Mouse (Mus musculus) monocyte, adult 2 months (primary cell): ENCODE measurements around the gene Dnajc1.

Experiments used
- DNase-seq, 2 experiments: peaks; one replicate each; pipeline ENCODE4 v3.0.0; 2022; ENCODE audit warnings: low spot score in 2 of 2, low read depth in 1 of 2

The Dnajc1 gene

GRCm38 (mm10) chr2:18392331-18393021 lies at the start of gene Dnajc1:
Dnajc1 (minus strand) TSS chr2:18392830.
- DNase-seq, result peak; percentile 50 to 67

GRCm38 (mm10) chr2:18441871-18442270 lies 49.2 kb upstream of the Dnajc1 start:
- no peak for DNase-seq

GRCm38 (mm10) chr2:18415242-18415641 lies 22.6 kb upstream of the Dnajc1 start:
- DNase-seq, result no peak

DNA sequence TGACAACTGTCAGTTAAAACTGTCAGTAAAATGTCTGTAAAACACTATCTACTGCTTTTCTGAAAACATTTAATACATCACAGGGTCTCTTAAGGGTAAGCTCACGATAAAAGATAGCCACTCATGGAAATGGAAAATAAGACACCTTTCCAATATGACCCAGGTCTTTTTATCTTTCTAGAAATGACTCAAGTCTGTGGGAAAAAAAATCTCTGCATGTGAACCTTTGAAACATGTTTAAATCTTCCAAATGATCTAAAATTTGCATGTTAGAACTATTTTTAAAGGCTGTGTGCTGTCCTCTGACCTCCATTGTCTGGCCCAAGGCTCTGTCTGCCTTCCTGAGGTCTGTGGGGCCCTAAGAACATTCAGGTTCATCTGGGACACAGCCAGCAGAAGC lies 11.0 kb upstream of the Dnajc1 start:
- DNase-seq, result no peak

GRCm38 (mm10) chr2:18401771-18402170 lies 9.1 kb upstream of the Dnajc1 start:
- no peak for DNase-seq

GRCm38 (mm10) chr2:18393022-18393519 lies 441 bp upstream of the Dnajc1 start:
- no peak for DNase-seq

DNA sequence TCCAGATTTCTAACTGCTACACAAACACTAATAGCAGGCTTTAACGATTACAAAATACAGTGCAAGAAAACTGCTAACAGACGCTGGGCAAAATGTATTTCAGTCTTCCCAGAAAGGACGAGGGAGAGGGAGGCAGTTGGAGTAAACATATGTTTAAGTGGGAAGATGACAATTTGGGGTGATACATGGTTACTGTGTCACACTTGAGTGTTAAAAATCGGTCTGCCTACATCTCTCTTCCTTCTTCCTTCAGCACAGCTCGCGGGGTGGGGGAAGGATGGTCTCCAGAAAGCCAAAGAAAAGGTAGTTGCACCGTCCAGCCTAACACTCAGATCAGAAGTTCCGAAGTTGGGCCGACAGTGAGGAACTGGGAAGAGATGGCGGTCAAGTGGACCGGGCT lies 769 bp downstream of the Dnajc1 start:
- DNase-seq, result no peak

DNA sequence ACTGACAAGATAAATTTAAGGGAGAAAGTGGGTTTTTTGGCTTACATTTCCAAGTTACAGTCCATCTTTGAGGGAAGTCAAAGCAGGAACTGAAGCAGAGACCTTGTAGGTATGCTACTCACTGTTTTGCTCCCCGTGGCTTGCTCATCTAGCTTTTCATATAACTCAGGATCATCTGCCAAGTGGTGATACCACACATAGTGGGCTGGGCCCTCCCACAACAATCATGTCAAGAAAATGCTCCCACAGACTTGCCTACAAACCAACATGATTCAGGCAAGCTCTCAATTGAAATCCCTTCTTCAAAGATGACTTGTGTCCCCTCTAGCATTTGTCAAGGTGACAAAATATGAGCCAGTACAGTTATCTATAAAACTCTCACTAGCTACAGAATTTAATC lies 3.0 kb downstream of the Dnajc1 start:
- DNase-seq, result no peak

- no peak for DNase-seq
Observed at GRCm38 (mm10) chr2:18381662-18382061, 11.0 kb downstream of the Dnajc1 start.

DNA sequence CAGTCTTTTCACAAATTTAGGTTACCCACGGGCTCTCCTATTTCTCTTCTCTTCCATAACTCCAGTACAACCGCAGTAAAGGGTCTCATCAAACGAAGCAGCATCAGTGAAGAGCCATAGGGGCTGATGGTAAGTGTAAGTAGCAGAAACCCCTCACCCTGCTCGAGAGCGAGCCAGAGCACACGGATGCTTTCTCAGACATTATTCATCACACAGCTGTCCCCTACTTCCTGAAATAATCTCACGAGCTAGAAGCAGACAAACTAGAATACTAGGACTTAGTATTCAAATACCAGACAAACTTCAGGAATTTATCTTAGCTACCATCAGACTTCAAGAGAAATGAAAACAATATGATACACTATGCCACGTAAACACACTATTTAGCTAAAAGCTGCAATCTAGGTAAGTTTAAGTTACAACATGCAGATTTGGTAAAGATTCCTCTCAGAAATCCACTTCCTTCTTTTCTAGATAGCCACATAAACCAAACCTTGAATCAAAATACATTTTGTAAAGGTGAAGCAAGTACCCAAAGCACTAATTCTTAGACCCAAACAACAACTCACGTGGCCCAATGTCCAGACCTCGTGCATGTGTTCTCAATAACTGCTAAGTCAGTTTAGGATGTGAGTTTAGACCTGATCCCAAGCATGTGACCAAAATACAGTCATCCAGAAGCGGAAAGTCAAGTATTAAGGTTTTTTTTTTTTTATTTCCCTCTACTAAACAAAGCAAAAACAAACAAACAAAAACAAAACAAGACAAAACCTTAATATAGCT lies 20.0 kb downstream of the Dnajc1 start:
- DNase-seq, result no peak

DNA sequence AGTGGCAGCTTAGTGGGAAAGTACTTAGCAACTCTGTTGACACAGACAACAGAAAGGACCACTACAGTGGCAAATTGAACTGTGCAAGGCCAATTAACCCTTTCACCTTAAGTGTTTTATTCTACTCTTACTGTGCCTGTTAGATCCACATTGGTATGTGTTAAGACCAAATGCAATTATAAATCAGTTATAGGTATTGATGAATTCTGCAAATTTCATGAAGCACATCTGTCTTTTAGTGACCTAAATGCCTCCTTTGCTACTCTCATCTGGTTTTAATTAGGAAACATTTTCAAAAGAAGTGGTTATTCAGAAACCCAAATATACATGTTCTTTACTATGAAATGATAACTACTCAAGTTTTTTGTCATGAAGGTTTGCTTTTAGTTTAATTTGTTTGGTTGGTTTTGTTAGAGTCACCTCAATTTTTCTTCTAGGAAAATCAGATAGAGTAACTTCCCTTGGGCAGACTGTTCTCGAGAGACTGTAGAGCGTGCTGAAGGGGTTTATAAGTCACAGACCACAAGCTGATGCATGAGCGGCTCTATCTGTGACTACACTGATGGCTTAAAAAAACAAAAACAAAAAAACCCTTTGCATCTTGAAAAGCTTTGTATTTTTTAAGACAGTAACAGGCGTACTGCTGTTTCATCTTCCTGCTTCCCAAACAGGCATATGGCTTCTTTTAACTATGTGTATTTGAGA lies 21.7 kb downstream of the Dnajc1 start:
- DNase-seq, result no peak

- no peak for DNase-seq
Observed at GRCm38 (mm10) chr2:18364402-18364801, 28.2 kb downstream of the Dnajc1 start.

DNA sequence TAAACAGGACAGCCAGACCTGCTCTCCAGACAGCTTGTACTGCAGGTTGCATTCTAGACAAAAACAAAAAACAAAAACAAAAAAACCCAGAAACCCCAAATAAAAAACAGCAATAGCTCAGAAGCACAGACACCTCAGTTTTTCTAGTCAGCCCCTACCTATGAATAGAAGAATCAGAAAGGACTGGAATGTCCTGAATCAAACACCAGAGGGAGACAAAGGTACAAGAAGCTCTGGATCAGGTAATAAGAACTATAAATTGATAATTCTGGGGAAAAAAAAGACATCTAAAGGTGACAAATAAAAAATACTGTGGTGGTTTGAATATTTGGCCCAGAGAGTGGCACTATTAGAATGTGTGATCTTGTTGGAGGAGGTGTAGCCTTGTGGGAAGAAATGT lies 37.3 kb downstream of the Dnajc1 start:
- DNase-seq, result no peak

DNA sequence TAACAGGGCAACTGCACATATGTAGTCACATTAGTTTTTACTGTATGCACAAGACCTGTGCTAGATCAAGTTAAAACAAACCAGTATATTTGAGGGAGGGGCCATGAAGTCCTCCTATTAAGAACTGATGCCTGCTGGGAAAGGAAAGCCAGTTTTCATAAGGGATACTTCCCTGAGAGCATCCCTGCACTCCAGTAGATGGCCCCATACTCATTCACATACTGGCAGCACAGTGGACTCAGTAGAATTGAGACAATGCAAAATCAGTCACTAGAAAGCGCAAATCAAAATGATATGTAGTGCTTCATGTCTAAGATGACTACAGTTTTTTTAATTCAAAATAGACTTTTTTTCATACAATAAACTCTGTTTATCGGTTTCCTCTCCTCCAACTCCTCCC lies 40.0 kb downstream of the Dnajc1 start:
- no peak for DNase-seq

DNA sequence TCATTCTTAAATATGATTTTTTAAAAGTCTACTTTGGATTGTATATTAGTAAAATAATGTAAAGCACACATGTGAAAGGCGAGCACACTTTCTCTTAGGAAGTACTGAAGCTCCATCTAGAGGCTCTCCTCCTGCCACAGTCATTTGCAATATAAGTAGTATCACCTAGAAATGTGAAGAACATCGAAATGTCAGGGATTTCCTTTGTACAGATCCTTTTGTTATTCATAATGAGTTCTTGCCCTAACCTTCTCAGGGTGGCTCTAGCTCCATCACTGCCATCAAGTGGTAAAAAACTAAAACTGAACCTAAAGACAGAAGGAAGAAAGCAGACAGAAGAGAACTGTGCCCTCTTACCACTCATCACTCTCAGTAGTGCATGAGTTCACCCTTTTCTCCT lies 49.2 kb downstream of the Dnajc1 start:
- no peak for DNase-seq

DNA sequence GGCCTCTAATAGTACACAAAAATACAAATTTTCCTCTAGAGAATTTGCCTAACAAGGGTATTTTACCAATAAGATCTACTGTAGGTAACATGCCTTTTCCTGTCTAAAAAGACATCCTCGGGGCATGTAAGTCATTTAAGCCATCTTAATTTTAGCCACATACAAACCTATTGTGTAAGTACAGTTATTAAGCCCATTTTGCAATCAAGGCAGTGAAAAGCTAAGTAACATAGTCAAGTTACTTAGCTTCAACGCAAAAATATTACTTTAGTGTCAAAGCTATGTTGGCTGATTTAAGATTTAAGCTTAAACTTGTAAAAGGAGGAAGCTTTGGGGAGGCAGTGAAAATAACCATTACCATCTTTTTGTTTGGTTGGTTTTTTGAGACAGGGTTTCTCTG lies 74.0 kb downstream of the Dnajc1 start:
- no peak for DNase-seq

DNA sequence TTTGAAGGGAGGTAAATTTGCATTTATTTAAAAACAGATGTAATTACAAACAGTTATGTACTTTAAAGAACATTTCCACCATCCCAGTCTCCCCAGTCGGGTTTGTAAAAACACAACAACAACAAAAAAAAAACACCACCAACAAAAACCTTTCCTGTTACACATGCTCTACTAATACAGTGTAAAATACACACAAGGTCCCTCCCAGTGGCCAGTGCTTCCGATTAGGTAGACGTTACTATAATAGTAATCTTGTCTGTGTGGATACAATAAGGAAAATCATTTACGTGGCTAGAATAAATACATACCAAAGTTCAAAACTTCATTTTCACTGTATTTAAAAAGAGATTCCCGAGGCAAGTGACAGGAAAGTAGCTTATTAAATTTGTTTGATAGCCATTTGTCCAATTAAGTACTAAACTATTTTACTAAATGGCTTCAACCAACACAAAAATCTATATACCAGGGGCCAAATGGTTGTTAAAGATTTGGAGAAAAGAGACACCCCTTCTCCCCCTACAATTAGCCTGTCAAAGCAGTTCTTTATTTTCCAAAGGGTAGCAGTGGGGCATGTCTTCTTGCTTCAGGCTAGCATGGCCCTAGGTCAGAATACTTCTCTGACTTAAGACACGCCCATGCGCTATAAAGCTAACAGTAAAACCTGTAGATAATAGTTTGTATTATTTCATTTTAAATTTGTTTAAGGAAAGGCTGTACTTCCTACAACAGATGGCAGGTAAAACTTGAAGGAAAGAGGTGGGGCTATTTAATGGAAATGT lies 74.9 kb downstream of the Dnajc1 start:
- no peak for DNase-seq

GRCm38 (mm10) chr2:18316909-18317308 lies 75.7 kb downstream of the Dnajc1 start:
- no peak for DNase-seq

DNA sequence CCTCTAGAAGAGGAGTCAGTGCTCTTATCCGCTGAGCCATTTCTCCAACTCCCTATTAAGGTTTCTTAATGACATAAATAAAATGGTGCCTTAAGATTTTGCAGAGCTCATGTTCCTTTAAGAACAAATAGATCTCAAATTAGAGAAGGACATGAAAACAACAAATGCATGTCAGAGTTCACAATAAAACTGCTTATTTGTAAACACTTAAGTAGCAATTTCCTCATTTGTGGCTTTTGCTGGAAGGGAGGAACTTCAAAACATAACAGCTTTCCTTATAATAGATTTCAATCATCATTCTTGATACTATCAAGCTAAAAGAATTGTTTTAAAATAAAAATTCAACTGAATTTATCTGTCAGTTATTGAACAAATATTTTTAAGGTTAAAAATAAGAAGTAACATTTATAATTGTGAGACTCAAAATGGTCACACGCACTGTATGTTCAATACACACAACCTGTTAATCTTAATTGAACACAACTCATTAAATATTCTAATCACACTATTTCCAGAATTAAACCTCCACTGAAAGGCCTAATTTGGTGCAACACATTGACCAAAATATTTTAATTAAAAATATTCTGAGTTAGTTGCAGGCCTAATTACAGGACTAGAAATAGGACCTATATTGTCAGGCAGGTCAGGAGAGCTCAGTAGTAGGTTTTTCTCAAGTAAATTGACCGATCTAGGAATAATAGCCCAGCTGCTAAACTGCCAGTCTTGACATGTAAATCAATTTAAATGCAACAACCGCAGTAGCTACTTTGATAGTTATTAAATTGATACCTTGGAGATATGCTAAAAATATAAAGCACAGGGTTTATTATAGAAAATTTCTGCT lies 82.1 kb downstream of the Dnajc1 start:
- DNase-seq, result no peak
